Mouse (Mus musculus): ENCODE results near the gene Oprd1.

- no peak for TF ChIP-seq CTCF (IDR thresholded peaks at IDR 0.05; ENCODE audit: insufficient read depth, low read depth, low read length)
- no peak for TF ChIP-seq POLR2A (IDR thresholded peaks at IDR 0.05; ENCODE audit: insufficient read depth, low read depth, low read length)
Observed at GRCm38 (mm10) chr4:132113411-132114095, 30.7 kb downstream of the Oprd1 start.
